Mouse (Mus musculus): ENCODE results near the gene Mnt. TPM values are rescaled to one million over a fixed set of nuclear protein-coding genes. Genes with fewer than 3 reads are reported as not detected.

The Mnt gene
- polyA plus RNA-seq, 1 experiment from 2014 or later, result 5.0 TPM

GRCm38 (mm10) chr11:74870991-74871622, 40.4 kb downstream of the Mnt start:
- no peaks in the 10 kb centered on the region for H3K9me3 ChIP-seq (ENCODE audit: control insufficient read depth, low read length)
- H3K4me1 ChIP-seq (replicated peaks; ENCODE audit: control insufficient read depth, insufficient read depth, low read length), result peaks cover 3% of the 10 kb centered on the region; the same call in 1 of the 2 replicates
- no peak overlapping the region for H3K4me3 ChIP-seq (ENCODE audit: low read depth, low read length)
- no peaks in the 10 kb centered on the region for H3K27me3 ChIP-seq (ENCODE audit: control insufficient read depth, insufficient read depth, low read length)
- no peaks in the 10 kb centered on the region for H3K36me3 ChIP-seq (ENCODE audit: control insufficient read depth, insufficient read depth, low read length)
- 44% methylated on average over 12 of the region's 12 CpGs for WGBS
- no peak for ATAC-seq (ENCODE audit: low FRiP score)
- DNase-seq (ENCODE audit: low spot score), result no peak
- H3K9ac ChIP-seq (ENCODE audit: low read depth, low read length), result no peak overlapping the region
- H3K4me2 ChIP-seq (replicated peaks; ENCODE audit: low read depth, low read length), result no peak overlapping the region
- 0 out of 2 replicates have a peak overlapping the region, but pooled peaks have one; percentile 27 for H3K27ac ChIP-seq (ENCODE audit: low read depth, low read length)

- Histone ChIP-seq H3K4me2 (replicated peaks; ENCODE audit: low read depth, low read length) (no peak overlapping the region), H3K9me3 (ENCODE audit: control insufficient read depth, low read length) (no peaks in the 10 kb centered on the region), H3K27ac (ENCODE audit: low read depth, low read length) (no peak overlapping the region), H3K9ac (ENCODE audit: low read depth, low read length) (0 out of 2 replicates have a peak overlapping the region, but pooled peaks have one; percentile 15), H3K4me3 (ENCODE audit: low read depth, low read length) (no peak overlapping the region), H3K36me3 (ENCODE audit: control insufficient read depth, insufficient read depth, low read length) (no peaks in the 10 kb centered on the region), H3K4me1 (replicated peaks; ENCODE audit: control insufficient read depth, insufficient read depth, low read length) (peaks cover 5% of the 10 kb centered on the region; the same call in 1 of the 2 replicates), H3K27me3 (ENCODE audit: control insufficient read depth, insufficient read depth, low read length) (no peaks in the 10 kb centered on the region)
- DNase-seq (ENCODE audit: low spot score) (no peak), ATAC-seq (ENCODE audit: low FRiP score) (no peak)
- WGBS, result 65% methylated on average over 3 of the region's 3 CpGs
Measured at GRCm38 (mm10) chr11:74874630-74875029, 43.9 kb downstream of the Mnt start.

GRCm38 (mm10) chr11:74876801-74877200, 46.1 kb downstream of the Mnt start:
- 0 out of 2 replicates have a peak overlapping the region, but pooled peaks have one; percentile 9 for H3K4me3 ChIP-seq (ENCODE audit: low read depth, low read length)
- no peaks in the 10 kb centered on the region for H3K36me3 ChIP-seq (ENCODE audit: control insufficient read depth, insufficient read depth, low read length)
- H3K9ac ChIP-seq (ENCODE audit: low read depth, low read length), result no peak overlapping the region
- H3K27me3 ChIP-seq (ENCODE audit: control insufficient read depth, insufficient read depth, low read length), result no peaks in the 10 kb centered on the region
- peak; percentile 77 for DNase-seq (ENCODE audit: low spot score)
- 2% methylated on average over 9 of the region's 9 CpGs for WGBS
- H3K27ac ChIP-seq (ENCODE audit: low read depth, low read length), result peak overlapping the region; percentile 39; the same call in 1 of the 2 replicates
- 0 out of 2 replicates have a peak, but pooled peaks cover 3% of the 10 kb centered on the region for H3K4me1 ChIP-seq (replicated peaks; ENCODE audit: control insufficient read depth, insufficient read depth, low read length)
- no peaks in the 10 kb centered on the region for H3K9me3 ChIP-seq (ENCODE audit: control insufficient read depth, low read length)
- ATAC-seq (ENCODE audit: low FRiP score), result peak; percentile 87
- no peak overlapping the region; the same call in 1 of the 2 replicates for H3K4me2 ChIP-seq (replicated peaks; ENCODE audit: low read depth, low read length)

- Histone ChIP-seq H3K27ac (ENCODE audit: low read depth, low read length) (no peak overlapping the region), H3K27me3 (ENCODE audit: control insufficient read depth, insufficient read depth, low read length) (no peaks in the 10 kb centered on the region), H3K4me3 (ENCODE audit: low read depth, low read length) (no peak overlapping the region), H3K9ac (ENCODE audit: low read depth, low read length) (no peak overlapping the region), H3K4me1 (replicated peaks; ENCODE audit: control insufficient read depth, insufficient read depth, low read length) (0 out of 2 replicates have a peak, but pooled peaks cover 3% of the 10 kb centered on the region), H3K9me3 (ENCODE audit: control insufficient read depth, low read length) (no peaks in the 10 kb centered on the region), H3K4me2 (replicated peaks; ENCODE audit: low read depth, low read length) (no peak overlapping the region), H3K36me3 (ENCODE audit: control insufficient read depth, insufficient read depth, low read length) (0 out of 2 replicates have a peak, but pooled peaks cover 2% of the 10 kb centered on the region)
- no peak for DNase-seq (ENCODE audit: low spot score)
- ATAC-seq (ENCODE audit: low FRiP score), result no peak
- 89% methylated on average over 9 of the region's 9 CpGs for WGBS
Measured at GRCm38 (mm10) chr11:74880999-74881398, 50.3 kb downstream of the Mnt start.

GRCm38 (mm10) chr11:74881979-74882378, 51.3 kb downstream of the Mnt start:
- 70% methylated on average over 14 of the region's 14 CpGs for WGBS

GRCm38 (mm10) chr11:74883098-74883497, 52.4 kb downstream of the Mnt start:
- H3K27me3 ChIP-seq (ENCODE audit: control insufficient read depth, insufficient read depth, low read length), result no peaks in the 10 kb centered on the region

More at GRCm38 (mm10) chr11:74881979-74882378, 51.3 kb downstream of the Mnt start:
- Histone ChIP-seq H3K9ac (ENCODE audit: low read depth, low read length) (no peak overlapping the region), H3K4me3 (ENCODE audit: low read depth, low read length) (no peak overlapping the region), H3K27ac (ENCODE audit: low read depth, low read length) (no peak overlapping the region), H3K4me2 (replicated peaks; ENCODE audit: low read depth, low read length) (no peak overlapping the region), H3K36me3 (ENCODE audit: control insufficient read depth, insufficient read depth, low read length) (0 out of 2 replicates have a peak, but pooled peaks cover 2% of the 10 kb centered on the region), H3K4me1 (replicated peaks; ENCODE audit: control insufficient read depth, insufficient read depth, low read length) (no peaks in the 10 kb centered on the region), H3K9me3 (ENCODE audit: control insufficient read depth, low read length) (no peaks in the 10 kb centered on the region), H3K27me3 (ENCODE audit: control insufficient read depth, insufficient read depth, low read length) (no peaks in the 10 kb centered on the region)
- no peak for ATAC-seq (ENCODE audit: low FRiP score)
- DNase-seq (ENCODE audit: low spot score), result no peak

GRCm38 (mm10) chr11:74894619-74895018, 63.9 kb downstream of the Mnt start:
- no peaks in the 10 kb centered on the region for H3K4me1 ChIP-seq (replicated peaks; ENCODE audit: control insufficient read depth, insufficient read depth, low read length)
- H3K4me2 ChIP-seq (replicated peaks; ENCODE audit: low read depth, low read length), result no peak overlapping the region
- H3K27me3 ChIP-seq (ENCODE audit: control insufficient read depth, insufficient read depth, low read length), result no peaks in the 10 kb centered on the region
- DNase-seq (ENCODE audit: low spot score) (no peak), ATAC-seq (ENCODE audit: low FRiP score) (no peak)
- 92% methylated on average over 4 of the region's 4 CpGs for WGBS
- no peak overlapping the region for H3K4me3 ChIP-seq (ENCODE audit: low read depth, low read length)
- no peaks in the 10 kb centered on the region for H3K9me3 ChIP-seq (ENCODE audit: control insufficient read depth, low read length)
- no peaks in the 10 kb centered on the region for H3K36me3 ChIP-seq (ENCODE audit: control insufficient read depth, insufficient read depth, low read length)
- no peak overlapping the region for H3K27ac ChIP-seq (ENCODE audit: low read depth, low read length)
- H3K9ac ChIP-seq (ENCODE audit: low read depth, low read length), result no peak overlapping the region

More at GRCm38 (mm10) chr11:74883098-74883497, 52.4 kb downstream of the Mnt start:
- Histone ChIP-seq H3K36me3 (ENCODE audit: control insufficient read depth, insufficient read depth, low read length) (0 out of 2 replicates have a peak, but pooled peaks cover 2% of the 10 kb centered on the region), H3K4me3 (ENCODE audit: low read depth, low read length) (no peak overlapping the region), H3K9me3 (ENCODE audit: control insufficient read depth, low read length) (no peaks in the 10 kb centered on the region), H3K9ac (ENCODE audit: low read depth, low read length) (no peak overlapping the region), H3K27ac (ENCODE audit: low read depth, low read length) (no peak overlapping the region), H3K4me1 (replicated peaks; ENCODE audit: control insufficient read depth, insufficient read depth, low read length) (no peaks in the 10 kb centered on the region), H3K4me2 (replicated peaks; ENCODE audit: low read depth, low read length) (no peak overlapping the region)
- no peak for DNase-seq (ENCODE audit: low spot score)
- 95% methylated on average over 10 of the region's 10 CpGs for WGBS
- ATAC-seq (ENCODE audit: low FRiP score), result no peak

Data from hindbrain, embryonic 11.5 days (tissue).